Mouse (Mus musculus) liver, adult 2 months (tissue): ENCODE results near the gene Gm11020. TPM values are rescaled to one million over a fixed set of nuclear protein-coding genes. Genes with fewer than 3 reads are reported as not detected.

Experiments
- DNase-seq: peaks from one replicate; pipeline ENCODE4 v3.0.0-alpha.2; 2011; ENCODE audit warnings: low read depth, low spot score; ENCODE audit errors: extremely low read depth
- H3K27ac ChIP-seq: fragments of 200-500 bp; replicated peaks from 2 replicates; pipeline ENCODE4 v1.5.1; 2012; ENCODE audit warnings: low read depth, mild to moderate bottlenecking, control low read depth, inconsistent platforms, low read length; ENCODE audit not compliant: insufficient read depth
- H3K27me3 ChIP-seq: fragments of 200-500 bp; 2 replicates; pipeline ENCODE4 v1.6.1; 2012; ENCODE audit warnings: mild to moderate bottlenecking, moderate library complexity, low read length, inconsistent platforms; ENCODE audit not compliant: control insufficient read depth, insufficient read depth
- H3K36me3 ChIP-seq: fragments of 200-500 bp; 2 replicates; pipeline ENCODE4 v1.6.1; 2012; ENCODE audit warnings: low read length, inconsistent platforms; ENCODE audit not compliant: control insufficient read depth, insufficient read depth
- H3K4me1 ChIP-seq: fragments of 200-500 bp; 2 replicates; pipeline ENCODE4 v1.6.1; 2011; ENCODE audit warnings: low read length; ENCODE audit not compliant: control insufficient read depth, insufficient read depth
- H3K4me3 ChIP-seq: fragments of 200-500 bp; 2 replicates; pipeline ENCODE4 v1.5.1; 2011; ENCODE audit warnings: low read depth, mild to moderate bottlenecking, control low read depth, low read length, moderate library complexity; ENCODE audit not compliant: insufficient read depth
- H3K79me2 ChIP-seq: fragments of 200-500 bp; 2 replicates; pipeline ENCODE4 v1.6.1; 2012; ENCODE audit warnings: inconsistent platforms, mild to moderate bottlenecking, low read length, moderate library complexity; ENCODE audit not compliant: control insufficient read depth, insufficient read depth
- H3K9ac ChIP-seq: fragments of 200-500 bp; 2 replicates; pipeline ENCODE4 v1.6.1; 2012; ENCODE audit warnings: low read depth, mild to moderate bottlenecking, control low read depth, inconsistent platforms, low read length
- CTCF ChIP-seq: fragments of 200-500 bp; IDR thresholded peaks from 2 replicates; pipeline ENCODE4 v1.5.1; 2011; ENCODE audit warnings: low read depth, low read length, control low read depth
- POLR2A ChIP-seq: fragments of 200-500 bp; IDR thresholded peaks from 2 replicates; pipeline ENCODE4 v1.6.1; 2011; ENCODE audit warnings: low read length, control low read depth; ENCODE audit not compliant: insufficient read depth; ENCODE audit errors: extremely low read depth
- WGBS: fragments of 180-500 bp; shearing (Covaris S2); methylation state at CpG from one replicate; pipeline ENCODE4 v1.1.7; 2018; 5-methylcytosine and 5-hydroxymethylcytosine counted together
- polyA plus RNA-seq: library from polyadenylated mRNA; depleted of rRNA; stranded (reverse); fragments of >200 nt; gene quantifications from 2 replicates; pipeline ENCODE4 v1.2.3, GENCODE M21; 2012
- total RNA-seq: library from RNA; depleted of rRNA; stranded (reverse); fragments of >200 nt; gene quantifications from 2 replicates; pipeline ENCODE4 v1.2.3, GENCODE M21; 2014

Gm11020 gene
- total and polyA plus RNA-seq, 2 experiments = not detected

GRCm38 (mm10) chr8:104337890-104338289 is 16.5 kb downstream of the Gm11020 start:
- Histone ChIP-seq H3K4me3 (no peak overlapping the region), H3K4me1 (no peaks in the 10 kb centered on the region; the same call in none of the 2 replicates), H3K27me3 (no peaks in the 10 kb centered on the region), H3K36me3 (no peaks in the 10 kb centered on the region), H3K27ac (no peak overlapping the region), H3K79me2 (no peaks in the 10 kb centered on the region), H3K9ac (no peak overlapping the region)
- TF ChIP-seq POLR2A (no peak), CTCF (no peak)
- DNase-seq = no peak
- 70% methylated on average over 3 of the region's 3 CpGs for WGBS

GRCm38 (mm10) chr8:104339229-104339982 is 18.0 kb downstream of the Gm11020 start, which contains the start of gene Cmtm3:
TSS of gene Cmtm3 (plus strand) at chr8:104339410.
- no peaks in the 10 kb centered on the region for H3K27me3 ChIP-seq
- H3K4me1 ChIP-seq = no peaks in the 10 kb centered on the region; the same call in none of the 2 replicates
- peak; percentile 26 for DNase-seq
- H3K9ac ChIP-seq = peak within 1 kb of the TSS; percentile 47
- peak within 1 kb of the TSS; percentile 79 for H3K4me3 ChIP-seq
- H3K79me2 ChIP-seq = no peaks in the 10 kb centered on the region
- TF ChIP-seq POLR2A (no peak), CTCF (no peak)
- peak within 1 kb of the TSS; percentile 69 for H3K27ac ChIP-seq
- WGBS = 30% methylated on average over 16 of the region's 18 CpGs
- H3K36me3 ChIP-seq = no peaks in the 10 kb centered on the region

DNA sequence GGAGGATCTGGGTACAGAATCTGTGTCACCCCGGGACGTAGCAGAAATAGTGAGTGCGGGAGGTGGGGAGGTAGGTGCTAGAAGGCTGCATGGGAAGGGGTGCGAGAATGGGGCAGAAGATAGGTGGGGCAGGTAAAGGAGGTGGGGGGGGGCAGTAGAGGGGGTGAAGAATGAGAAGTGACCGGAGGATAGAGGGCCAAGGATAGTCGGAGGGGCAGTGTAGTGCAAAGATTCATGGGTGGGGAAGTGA is 18.5 kb downstream of the Gm11020 start:
- Histone ChIP-seq H3K9ac (peak overlapping the region; percentile 47), H3K27me3 (no peaks in the 10 kb centered on the region)
- no peak for DNase-seq

DNA sequence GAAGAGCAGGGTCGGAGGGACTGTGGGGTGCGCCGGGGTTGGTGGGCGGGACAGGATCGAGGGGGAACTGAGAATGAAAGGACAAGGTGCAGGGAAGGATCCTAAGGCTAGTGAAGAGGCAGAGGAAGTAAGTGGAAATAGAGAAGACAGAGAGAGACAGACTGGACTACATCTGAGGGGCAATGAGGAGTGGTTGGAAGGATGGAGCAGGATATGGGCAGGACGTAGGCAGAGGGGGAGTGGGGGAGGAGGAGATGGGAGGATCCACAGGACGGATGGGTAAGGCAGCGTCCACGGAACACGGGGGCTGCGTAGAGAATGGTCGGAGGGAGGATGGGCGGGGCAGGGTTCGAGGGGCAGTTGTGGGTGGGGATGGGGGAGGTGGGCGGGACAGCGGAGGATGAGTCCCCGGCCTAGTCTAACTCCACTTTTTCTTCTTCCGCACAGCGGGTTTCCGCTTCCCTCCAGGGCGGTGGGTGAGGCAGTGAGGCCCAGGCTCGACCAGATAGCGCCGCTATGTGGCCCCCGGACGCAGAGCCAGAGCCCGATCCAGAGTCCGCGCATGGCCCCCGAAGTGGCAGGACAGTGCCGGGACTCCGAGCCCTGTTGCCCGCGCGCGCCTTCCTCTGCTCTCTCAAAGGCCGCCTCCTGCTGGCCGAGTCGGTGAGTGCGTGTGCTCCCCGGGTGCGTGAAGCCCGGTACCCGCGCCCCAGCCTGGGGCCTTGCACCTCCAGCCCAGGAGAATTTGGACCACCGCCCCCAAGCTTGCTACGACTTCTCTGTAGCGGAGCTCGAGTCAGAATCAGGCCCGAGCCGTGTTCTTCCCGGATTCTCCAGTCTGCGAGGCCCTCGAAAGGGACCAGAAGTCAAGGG is 19.1 kb downstream of the Gm11020 start:
- Histone ChIP-seq H3K4me3 (peak overlapping the region; percentile 79), H3K36me3 (no peaks in the 10 kb centered on the region), H3K4me1 (no peaks in the 10 kb centered on the region; the same call in none of the 2 replicates), H3K9ac (peak overlapping the region; percentile 76), H3K79me2 (no peaks in the 10 kb centered on the region), H3K27ac (peak overlapping the region; percentile 75), H3K27me3 (no peaks in the 10 kb centered on the region)
- TF ChIP-seq POLR2A (no peak), CTCF (peak; percentile 42)
- WGBS = 2% methylated on average over 52 of the region's 54 CpGs
- peak; percentile 39 for DNase-seq

More for the DNA sequence above, 18.5 kb downstream of the Gm11020 start:
- H3K79me2 ChIP-seq = no peaks in the 10 kb centered on the region
- H3K4me3 ChIP-seq = peak overlapping the region; percentile 79
- H3K27ac ChIP-seq = peak overlapping the region; percentile 45
- TF ChIP-seq CTCF = no peak
- TF ChIP-seq POLR2A = no peak
- WGBS = 7% methylated on average over 6 of the region's 6 CpGs
- no peaks in the 10 kb centered on the region; the same call in none of the 2 replicates for H3K4me1 ChIP-seq
- no peaks in the 10 kb centered on the region for H3K36me3 ChIP-seq

DNA sequence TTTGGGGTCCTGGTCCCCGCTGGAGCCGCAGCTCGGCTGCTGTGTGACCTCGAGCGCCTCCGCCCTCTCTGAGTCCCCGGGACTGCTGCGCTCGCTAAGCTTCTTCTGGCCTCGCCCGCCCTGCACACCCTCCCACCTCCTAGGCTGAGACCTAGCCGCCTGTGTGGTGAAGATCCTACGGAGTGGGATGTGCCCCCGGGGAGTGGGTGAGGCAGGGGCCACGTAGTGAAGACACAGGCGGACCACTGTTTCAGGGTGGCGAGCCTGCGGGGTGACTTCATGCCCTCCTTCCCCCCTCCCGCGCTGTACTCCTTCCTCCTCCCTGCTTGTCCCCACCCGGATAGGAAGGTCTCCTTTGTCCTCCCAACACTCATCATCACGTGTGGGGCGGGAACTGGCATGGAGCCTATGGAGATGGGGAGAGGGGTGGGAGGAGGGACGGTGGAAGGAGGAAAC is 19.8 kb downstream of the Gm11020 start:
- no peaks in the 10 kb centered on the region for H3K27me3 ChIP-seq
- no peaks in the 10 kb centered on the region; the same call in none of the 2 replicates for H3K4me1 ChIP-seq
- H3K9ac ChIP-seq = peak overlapping the region; percentile 76
- peak overlapping the region; percentile 79 for H3K4me3 ChIP-seq
- WGBS = 15% methylated on average over 24 of the region's 24 CpGs
- H3K27ac ChIP-seq = peak overlapping the region; percentile 75
- no peaks in the 10 kb centered on the region for H3K79me2 ChIP-seq
- TF ChIP-seq CTCF (no peak), POLR2A (0 out of 2 replicates have a peak, but pooled peaks have one; percentile 33)
- H3K36me3 ChIP-seq = no peaks in the 10 kb centered on the region
- DNase-seq = peak; percentile 38
